Mouse (Mus musculus) liver, postnatal 0 days (tissue): Measurements from ENCODE around the gene 2010111I01Rik.
A peak's percentile ranks its signal among the peaks of the same experiment; 100 is the strongest.

Experiments
- CTCF ChIP-seq: sonication (generic); IDR thresholded peaks from 2 replicates; pipeline ENCODE4 v1.5.1; 2016; ENCODE audit warnings: antibody characterized with exemption, low read depth
- EP300 ChIP-seq: IDR thresholded peaks from 2 replicates; pipeline ENCODE4 v1.6.1; 2016; ENCODE audit warnings: antibody characterized with exemption, low read depth, mild to moderate bottlenecking

DNA sequence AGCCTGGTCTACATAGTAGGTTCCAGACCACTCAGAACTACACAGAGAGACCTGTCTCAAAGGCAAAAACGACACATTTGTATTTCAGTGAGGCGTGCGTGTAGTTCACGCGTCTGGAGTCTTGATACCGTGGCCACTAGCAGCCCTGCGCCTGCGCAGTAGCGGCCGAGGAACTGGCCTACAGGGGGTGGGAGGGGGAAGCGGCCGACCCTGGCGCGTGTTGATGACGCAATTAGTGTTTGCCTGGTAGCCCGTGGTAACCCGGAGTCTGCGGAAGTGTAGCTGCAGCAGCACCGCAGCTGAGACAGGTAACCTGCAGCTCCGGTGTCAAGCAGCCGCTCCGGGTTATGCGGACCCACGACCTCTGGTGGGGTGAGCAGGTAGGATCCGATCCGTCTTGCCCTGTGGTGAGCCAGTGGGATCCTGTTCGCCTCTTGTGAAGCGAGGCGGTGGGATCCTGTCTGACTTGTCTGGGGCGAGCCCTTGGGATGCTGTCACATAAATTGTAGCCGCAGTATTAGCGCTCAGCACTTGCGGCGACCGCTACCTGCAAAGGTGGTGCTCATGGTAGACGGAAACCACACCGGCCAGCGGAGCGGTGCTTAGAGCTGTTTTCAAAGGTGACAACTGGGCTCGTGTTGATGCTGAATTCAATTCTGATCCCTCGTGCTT, at the start of gene 2010111I01Rik:
- TF ChIP-seq CTCF, result peak; percentile 57
- TF ChIP-seq EP300, result no peak
